Mouse (Mus musculus): ENCODE measurements around the gene Prr14. TPM values are rescaled to one million over a fixed set of nuclear protein-coding genes. Genes with fewer than 3 reads are reported as not detected.
"Not testable (repeated sequence)": the region's sequence is repeated elsewhere in the genome, so short reads cannot be mapped to it uniquely, and the experiment has no call there.

Prr14 gene
- total RNA-seq, 2 experiments from 2014 or later: 37.0 to 114 TPM

GRCm38 (mm10) chr7:127470743-127471645 is 11.6 kb downstream of the Prr14 start:
- ATAC-seq (ENCODE audit: poor library complexity, severe bottlenecking): peak; percentile 87

GRCm38 (mm10) chr7:127471646-127472010 is 12.2 kb downstream of the Prr14 start:
- peak; percentile 47 for ATAC-seq (ENCODE audit: poor library complexity, severe bottlenecking)

- no peak for ATAC-seq (ENCODE audit: poor library complexity, severe bottlenecking)
Observed at GRCm38 (mm10) chr7:127472060-127472459, 12.6 kb downstream of the Prr14 start.

- ATAC-seq (ENCODE audit: poor library complexity, severe bottlenecking): no peak
Observed at GRCm38 (mm10) chr7:127473705-127474104, 14.3 kb downstream of the Prr14 start.

GRCm38 (mm10) chr7:127474378-127475070 is 15.1 kb downstream of the Prr14 start:
- no peak for ATAC-seq (ENCODE audit: poor library complexity, severe bottlenecking)

GRCm38 (mm10) chr7:127475186-127475740 is 15.9 kb downstream of the Prr14 start:
- no peak for ATAC-seq (ENCODE audit: poor library complexity, severe bottlenecking)

GRCm38 (mm10) chr7:127476336-127476735 is 16.9 kb downstream of the Prr14 start:
- ATAC-seq (ENCODE audit: poor library complexity, severe bottlenecking): no peak

- no peak for ATAC-seq (ENCODE audit: poor library complexity, severe bottlenecking)
Observed at GRCm38 (mm10) chr7:127476855-127477254, 17.4 kb downstream of the Prr14 start.

GRCm38 (mm10) chr7:127477687-127478634 is 18.6 kb downstream of the Prr14 start:
- peak; percentile 78 for ATAC-seq (ENCODE audit: poor library complexity, severe bottlenecking)

GRCm38 (mm10) chr7:127478635-127479317 is 19.4 kb downstream of the Prr14 start, which contains the start of gene Fbrs:
TSS of gene Fbrs (plus strand) at chr7:127479199.
- peak; percentile 49 for ATAC-seq (ENCODE audit: poor library complexity, severe bottlenecking)

GRCm38 (mm10) chr7:127479318-127480225 is 20.2 kb downstream of the Prr14 start:
- no peak for ATAC-seq (ENCODE audit: poor library complexity, severe bottlenecking)

GRCm38 (mm10) chr7:127480321-127480720 is 20.9 kb downstream of the Prr14 start:
- no peak for ATAC-seq (ENCODE audit: poor library complexity, severe bottlenecking)

- no peak for ATAC-seq (ENCODE audit: poor library complexity, severe bottlenecking)
Observed at GRCm38 (mm10) chr7:127485416-127485815, 26.0 kb downstream of the Prr14 start.

GRCm38 (mm10) chr7:127488364-127488763 is 29.0 kb downstream of the Prr14 start:
- not testable (repeated sequence) for ATAC-seq (ENCODE audit: poor library complexity, severe bottlenecking)

- ATAC-seq (ENCODE audit: poor library complexity, severe bottlenecking): no peak
Observed at GRCm38 (mm10) chr7:127489982-127490381, 30.6 kb downstream of the Prr14 start.

GRCm38 (mm10) chr7:127491846-127492245 is 32.4 kb downstream of the Prr14 start:
- ATAC-seq (ENCODE audit: poor library complexity, severe bottlenecking): no peak

GRCm38 (mm10) chr7:127494648-127495047 is 35.2 kb downstream of the Prr14 start:
- ATAC-seq (ENCODE audit: poor library complexity, severe bottlenecking): no peak

- ATAC-seq (ENCODE audit: poor library complexity, severe bottlenecking): no peak
Observed at GRCm38 (mm10) chr7:127497382-127497781, 38.0 kb downstream of the Prr14 start.

- ATAC-seq (ENCODE audit: poor library complexity, severe bottlenecking): peak; percentile 30; the same call in 1 of the 2 replicates
Observed at GRCm38 (mm10) chr7:127498407-127498806, 39.0 kb downstream of the Prr14 start.

Data from megakaryocyte, adult 5-6 weeks (primary cell).